Mouse (Mus musculus): Measurements from ENCODE around the gene Gse1. TPM values are rescaled to one million over a fixed set of nuclear protein-coding genes. Genes with fewer than 3 reads are reported as not detected.
A peak's percentile ranks its signal among the peaks of the same experiment; 100 is the strongest.

Gse1 gene
- polyA plus RNA-seq, 1 experiment = 70.4 TPM

- no peak for TF ChIP-seq POLR2A (IDR thresholded peaks at IDR 0.05; ENCODE audit: borderline replicate concordance, extremely low read depth, insufficient read depth, insufficient read length, poor library complexity, severe bottlenecking)
- no peak for TF ChIP-seq CTCF (IDR thresholded peaks at IDR 0.05; ENCODE audit: borderline replicate concordance, extremely low read depth, insufficient read depth, insufficient read length)
- DNase-seq (ENCODE audit: low read depth) = no peak
Observed at GRCm38 (mm10) chr8:120498349-120498831, 270.1 kb downstream of the Gse1 start.

GRCm38 (mm10) chr8:120498926-120499605 is 270.8 kb downstream of the Gse1 start:
- no peak for DNase-seq (ENCODE audit: low read depth)
- no peak for TF ChIP-seq POLR2A (IDR thresholded peaks at IDR 0.05; ENCODE audit: borderline replicate concordance, extremely low read depth, insufficient read depth, insufficient read length, poor library complexity, severe bottlenecking)
- TF ChIP-seq CTCF (IDR thresholded peaks at IDR 0.05; ENCODE audit: borderline replicate concordance, extremely low read depth, insufficient read depth, insufficient read length) = no peak

GRCm38 (mm10) chr8:120500701-120501261 is 272.5 kb downstream of the Gse1 start:
- DNase-seq (ENCODE audit: low read depth) = no peak
- TF ChIP-seq CTCF (IDR thresholded peaks at IDR 0.05; ENCODE audit: borderline replicate concordance, extremely low read depth, insufficient read depth, insufficient read length) (no peak), POLR2A (IDR thresholded peaks at IDR 0.05; ENCODE audit: borderline replicate concordance, extremely low read depth, insufficient read depth, insufficient read length, poor library complexity, severe bottlenecking) (no peak)

GRCm38 (mm10) chr8:120501426-120501825 is 273.2 kb downstream of the Gse1 start:
- no peak for TF ChIP-seq CTCF (IDR thresholded peaks at IDR 0.05; ENCODE audit: borderline replicate concordance, extremely low read depth, insufficient read depth, insufficient read length)
- no peak for TF ChIP-seq POLR2A (IDR thresholded peaks at IDR 0.05; ENCODE audit: borderline replicate concordance, extremely low read depth, insufficient read depth, insufficient read length, poor library complexity, severe bottlenecking)
- no peak for DNase-seq (ENCODE audit: low read depth)

GRCm38 (mm10) chr8:120502428-120502827 is 274.2 kb downstream of the Gse1 start:
- TF ChIP-seq CTCF (IDR thresholded peaks at IDR 0.05; ENCODE audit: borderline replicate concordance, extremely low read depth, insufficient read depth, insufficient read length) = no peak
- no peak for TF ChIP-seq POLR2A (IDR thresholded peaks at IDR 0.05; ENCODE audit: borderline replicate concordance, extremely low read depth, insufficient read depth, insufficient read length, poor library complexity, severe bottlenecking)
- DNase-seq (ENCODE audit: low read depth) = no peak

- peak; percentile 49 for DNase-seq (ENCODE audit: low read depth)
- TF ChIP-seq POLR2A (IDR thresholded peaks at IDR 0.05; ENCODE audit: borderline replicate concordance, extremely low read depth, insufficient read depth, insufficient read length, poor library complexity, severe bottlenecking) (no peak), CTCF (IDR thresholded peaks at IDR 0.05; ENCODE audit: borderline replicate concordance, extremely low read depth, insufficient read depth, insufficient read length) (no peak)
Observed at GRCm38 (mm10) chr8:120504251-120505081, 276.2 kb downstream of the Gse1 start.

GRCm38 (mm10) chr8:120505082-120505511 is 276.8 kb downstream of the Gse1 start:
- TF ChIP-seq POLR2A (IDR thresholded peaks at IDR 0.05; ENCODE audit: borderline replicate concordance, extremely low read depth, insufficient read depth, insufficient read length, poor library complexity, severe bottlenecking) (no peak), CTCF (IDR thresholded peaks at IDR 0.05; ENCODE audit: borderline replicate concordance, extremely low read depth, insufficient read depth, insufficient read length) (no peak)
- DNase-seq (ENCODE audit: low read depth) = peak; percentile 90

- peak; percentile 76 for DNase-seq (ENCODE audit: low read depth)
Observed at GRCm38 (mm10) chr8:120505619-120506310, 277.5 kb downstream of the Gse1 start.

GRCm38 (mm10) chr8:120506562-120506961 is 278.3 kb downstream of the Gse1 start:
- TF ChIP-seq CTCF (IDR thresholded peaks at IDR 0.05; ENCODE audit: borderline replicate concordance, extremely low read depth, insufficient read depth, insufficient read length) (peak; percentile 42; the same call in 1 of the 2 replicates), POLR2A (IDR thresholded peaks at IDR 0.05; ENCODE audit: borderline replicate concordance, extremely low read depth, insufficient read depth, insufficient read length, poor library complexity, severe bottlenecking) (no peak)
- no peak for DNase-seq (ENCODE audit: low read depth)

More at GRCm38 (mm10) chr8:120505619-120506310, 277.5 kb downstream of the Gse1 start:
- TF ChIP-seq CTCF (IDR thresholded peaks at IDR 0.05; ENCODE audit: borderline replicate concordance, extremely low read depth, insufficient read depth, insufficient read length) (no peak), POLR2A (IDR thresholded peaks at IDR 0.05; ENCODE audit: borderline replicate concordance, extremely low read depth, insufficient read depth, insufficient read length, poor library complexity, severe bottlenecking) (no peak)

GRCm38 (mm10) chr8:120507290-120507689 is 279.0 kb downstream of the Gse1 start:
- DNase-seq (ENCODE audit: low read depth) = no peak

More at GRCm38 (mm10) chr8:120507290-120507689, 279.0 kb downstream of the Gse1 start:
- no peak for TF ChIP-seq POLR2A (IDR thresholded peaks at IDR 0.05; ENCODE audit: borderline replicate concordance, extremely low read depth, insufficient read depth, insufficient read length, poor library complexity, severe bottlenecking)
- no peak for TF ChIP-seq CTCF (IDR thresholded peaks at IDR 0.05; ENCODE audit: borderline replicate concordance, extremely low read depth, insufficient read depth, insufficient read length)

Measured in brain, embryonic 14.5 days (tissue).